Mouse (Mus musculus): ENCODE measurements around the gene H2afv. TPM values are rescaled to one million over a fixed set of nuclear protein-coding genes. Genes with fewer than 3 reads are reported as not detected.
A peak's percentile ranks its signal among the peaks of the same experiment; 100 is the strongest.
"Not testable (repeated sequence)": the region's sequence is repeated elsewhere in the genome, so short reads cannot be mapped to it uniquely, and the experiment has no call there.

Gene H2afv
- polyA plus RNA-seq, 1 experiment from 2014 or later = 428 TPM

GRCm38 (mm10) chr11:6415551-6416404 lies 28.5 kb downstream of the H2afv start:
- Histone ChIP-seq H3K4me3 (ENCODE audit: low read depth, low read length) (peak overlapping the region; percentile 98), H3K27ac (replicated peaks; ENCODE audit: low read depth, low read length) (peak overlapping the region; percentile 98), H3K36me3 (ENCODE audit: control insufficient read depth, insufficient read depth, low read length) (peaks cover 37% of the 10 kb centered on the region), H3K9ac (ENCODE audit: low read depth, low read length) (peak overlapping the region; percentile 98), H3K27me3 (replicated peaks; ENCODE audit: control insufficient read depth, insufficient read depth, low read length) (no peaks in the 10 kb centered on the region), H3K4me2 (ENCODE audit: low read depth, low read length) (peak overlapping the region; percentile 98), H3K4me1 (ENCODE audit: control insufficient read depth, insufficient read depth, low read length) (peaks cover 20% of the 10 kb centered on the region), H3K9me3 (ENCODE audit: control insufficient read depth, low read length) (no peaks in the 10 kb centered on the region)
- WGBS = 0% methylated on average over 13 of the region's 102 CpGs
- DNase-seq (ENCODE audit: low spot score) (peak; percentile 95), ATAC-seq (ENCODE audit: low read depth) (peak; percentile 94)

- DNase-seq (ENCODE audit: low spot score) (peak; percentile 69), ATAC-seq (ENCODE audit: low read depth) (peak; percentile 49)
- Histone ChIP-seq H3K9me3 (ENCODE audit: control insufficient read depth, low read length) (no peaks in the 10 kb centered on the region), H3K4me1 (ENCODE audit: control insufficient read depth, insufficient read depth, low read length) (peaks cover 20% of the 10 kb centered on the region), H3K36me3 (ENCODE audit: control insufficient read depth, insufficient read depth, low read length) (peaks cover 29% of the 10 kb centered on the region), H3K27me3 (replicated peaks; ENCODE audit: control insufficient read depth, insufficient read depth, low read length) (no peaks in the 10 kb centered on the region), H3K4me2 (ENCODE audit: low read depth, low read length) (peak within 1 kb of the TSS; percentile 98), H3K4me3 (ENCODE audit: low read depth, low read length) (peak within 1 kb of the TSS; percentile 98), H3K9ac (ENCODE audit: low read depth, low read length) (peak within 1 kb of the TSS; percentile 98), H3K27ac (replicated peaks; ENCODE audit: low read depth, low read length) (peak within 1 kb of the TSS; percentile 98)
- WGBS = 4% methylated on average over 21 of the region's 21 CpGs
Observed at GRCm38 (mm10) chr11:6414751-6415550, 29.3 kb downstream of the H2afv start, which contains the start of gene Ppia. Gene Ppia, plus strand, starts transcription at chr11:6415443.

GRCm38 (mm10) chr11:6413264-6413663 lies 31.0 kb downstream of the H2afv start:
- no peaks in the 10 kb centered on the region for H3K27me3 ChIP-seq (replicated peaks; ENCODE audit: control insufficient read depth, insufficient read depth, low read length)
- ATAC-seq (ENCODE audit: low read depth) (no peak), DNase-seq (ENCODE audit: low spot score) (no peak)
- peaks cover 13% of the 10 kb centered on the region for H3K36me3 ChIP-seq (ENCODE audit: control insufficient read depth, insufficient read depth, low read length)
- H3K4me3 ChIP-seq (ENCODE audit: low read depth, low read length) = no peak overlapping the region
- no peak overlapping the region for H3K27ac ChIP-seq (replicated peaks; ENCODE audit: low read depth, low read length)
- peaks cover 20% of the 10 kb centered on the region for H3K4me1 ChIP-seq (ENCODE audit: control insufficient read depth, insufficient read depth, low read length)
- H3K9me3 ChIP-seq (ENCODE audit: control insufficient read depth, low read length) = no peaks in the 10 kb centered on the region
- H3K9ac ChIP-seq (ENCODE audit: low read depth, low read length) = no peak overlapping the region
- no peak overlapping the region for H3K4me2 ChIP-seq (ENCODE audit: low read depth, low read length)
- WGBS = 96% methylated on average over 6 of the region's 12 CpGs

GRCm38 (mm10) chr11:6411684-6412083 lies 32.6 kb downstream of the H2afv start:
- DNase-seq (ENCODE audit: low spot score) = peak; percentile 68
- Histone ChIP-seq H3K9me3 (ENCODE audit: control insufficient read depth, low read length) (no peaks in the 10 kb centered on the region), H3K4me1 (ENCODE audit: control insufficient read depth, insufficient read depth, low read length) (peaks cover 19% of the 10 kb centered on the region), H3K4me3 (ENCODE audit: low read depth, low read length) (no peak overlapping the region), H3K27ac (replicated peaks; ENCODE audit: low read depth, low read length) (no peak overlapping the region), H3K4me2 (ENCODE audit: low read depth, low read length) (no peak overlapping the region), H3K9ac (ENCODE audit: low read depth, low read length) (no peak overlapping the region), H3K36me3 (ENCODE audit: control insufficient read depth, insufficient read depth, low read length) (no peaks in the 10 kb centered on the region), H3K27me3 (replicated peaks; ENCODE audit: control insufficient read depth, insufficient read depth, low read length) (no peaks in the 10 kb centered on the region)
- 5% methylated on average over 5 of the region's 5 CpGs for whole genome bisulfite sequencing
- no peak for ATAC-seq (ENCODE audit: low read depth)

- H3K4me1 ChIP-seq (ENCODE audit: control insufficient read depth, insufficient read depth, low read length) = peaks cover 28% of the 10 kb centered on the region
- H3K27me3 ChIP-seq (replicated peaks; ENCODE audit: control insufficient read depth, insufficient read depth, low read length); H3K36me3 ChIP-seq (ENCODE audit: control insufficient read depth, insufficient read depth, low read length); H3K9me3 ChIP-seq (ENCODE audit: control insufficient read depth, low read length); H3K9ac ChIP-seq (ENCODE audit: low read depth, low read length); ATAC-seq (ENCODE audit: low read depth); DNase-seq (ENCODE audit: low spot score); H3K27ac ChIP-seq (replicated peaks; ENCODE audit: low read depth, low read length); H3K4me2 ChIP-seq (ENCODE audit: low read depth, low read length); H3K4me3 ChIP-seq (ENCODE audit: low read depth, low read length): not testable (repeated sequence)
- 87% methylated on average over 5 of the region's 5 CpGs for WGBS
Observed at GRCm38 (mm10) chr11:6410755-6411154, 33.5 kb downstream of the H2afv start.

- Histone ChIP-seq H3K4me3 (ENCODE audit: low read depth, low read length) (no peak overlapping the region), H3K27ac (replicated peaks; ENCODE audit: low read depth, low read length) (no peak overlapping the region; the same call in 1 of the 2 replicates), H3K27me3 (replicated peaks; ENCODE audit: control insufficient read depth, insufficient read depth, low read length) (no peaks in the 10 kb centered on the region), H3K4me2 (ENCODE audit: low read depth, low read length) (no peak overlapping the region), H3K9ac (ENCODE audit: low read depth, low read length) (no peak overlapping the region), H3K36me3 (ENCODE audit: control insufficient read depth, insufficient read depth, low read length) (peaks cover 4% of the 10 kb centered on the region), H3K4me1 (ENCODE audit: control insufficient read depth, insufficient read depth, low read length) (peaks cover 33% of the 10 kb centered on the region), H3K9me3 (ENCODE audit: control insufficient read depth, low read length) (no peaks in the 10 kb centered on the region)
- 49% methylated on average over 5 of the region's 5 CpGs for WGBS
- DNase-seq (ENCODE audit: low spot score) (peak; percentile 34), ATAC-seq (ENCODE audit: low read depth) (no peak)
Observed at GRCm38 (mm10) chr11:6410050-6410602, 34.1 kb downstream of the H2afv start.

GRCm38 (mm10) chr11:6407162-6407621 lies 37.1 kb downstream of the H2afv start:
- Histone ChIP-seq H3K4me1 (ENCODE audit: control insufficient read depth, insufficient read depth, low read length) (peaks cover 28% of the 10 kb centered on the region), H3K4me3 (ENCODE audit: low read depth, low read length) (no peak overlapping the region), H3K9ac (ENCODE audit: low read depth, low read length) (no peak overlapping the region), H3K27ac (replicated peaks; ENCODE audit: low read depth, low read length) (peak overlapping the region; percentile 87), H3K9me3 (ENCODE audit: control insufficient read depth, low read length) (no peaks in the 10 kb centered on the region), H3K4me2 (ENCODE audit: low read depth, low read length) (peak overlapping the region; percentile 40; the same call in 1 of the 2 replicates), H3K27me3 (replicated peaks; ENCODE audit: control insufficient read depth, insufficient read depth, low read length) (no peaks in the 10 kb centered on the region), H3K36me3 (ENCODE audit: control insufficient read depth, insufficient read depth, low read length) (peaks cover 34% of the 10 kb centered on the region)
- 65% methylated on average over 3 of the region's 3 CpGs for WGBS
- DNase-seq (ENCODE audit: low spot score) (no peak), ATAC-seq (ENCODE audit: low read depth) (no peak)
